ENCODE assay signal across 22 mouse cellular contexts in genomic region chr7:134022157-134022885, GRCm38 (mm10).
DNase-seq lines count a peak whose midpoint lies in the region; ATAC-seq and TF ChIP-seq lines count a peak whose summit lies in the region.
"Had no signal": no experiment of that assay in that cellular context is flagged by ENCODE, and none has a peak within 500 bp of the region (broad histone marks: within the 10 kb centered on the region; RNA-seq: fewer than 3 reads in every experiment).

No protein-coding gene starts in this region.

- H3K9ac ChIP-seq in liver, adult 2 months (ENCODE audit: low read depth, low read length): no peak overlapping the region; the same call in 1 of the 2 replicates
- no peak overlapping the region for H3K9ac ChIP-seq in liver, embryonic 12.5 days
- H3K9ac ChIP-seq in intestine, embryonic 16.5 days (ENCODE audit: low read depth, low read length): no peak overlapping the region
- no peak overlapping the region for H3K9ac ChIP-seq in hindbrain, embryonic 12.5 days
- H3K9ac ChIP-seq: forebrain, postnatal 0 days; limb, embryonic 13.5 days had no signal

- peaks cover 9% of the 10 kb centered on the region for H3K4me1 ChIP-seq in liver, adult 2 months (ENCODE audit: control insufficient read depth, insufficient read depth, low read length)
- H3K4me1 ChIP-seq in liver, embryonic 12.5 days: no peaks in the 10 kb centered on the region
- peaks cover 8% of the 10 kb centered on the region for H3K4me1 ChIP-seq in intestine, embryonic 16.5 days (ENCODE audit: control insufficient read depth, insufficient read depth, low read length)
- H3K4me1 ChIP-seq in hindbrain, embryonic 12.5 days: peaks cover 12% of the 10 kb centered on the region

- H3K36me3 ChIP-seq in liver, adult 2 months (ENCODE audit: control insufficient read depth, insufficient read depth, low read length): no peaks in the 10 kb centered on the region
- H3K36me3 ChIP-seq in liver, embryonic 12.5 days: no peaks in the 10 kb centered on the region
- no peaks in the 10 kb centered on the region for H3K36me3 ChIP-seq in intestine, embryonic 16.5 days (ENCODE audit: control insufficient read depth, insufficient read depth, low read length)
- H3K36me3 ChIP-seq in hindbrain, embryonic 12.5 days: no peaks in the 10 kb centered on the region
- H3K36me3 ChIP-seq: embryonic facial prominence, embryonic 10.5 days; G1E; limb, embryonic 13.5 days had no signal

- H3K27ac ChIP-seq in liver, adult 2 months (replicated peaks; ENCODE audit: insufficient read depth, low read depth, low read length): peak overlapping the region; percentile 71
- H3K27ac ChIP-seq in liver, embryonic 12.5 days: no peak overlapping the region
- peak overlapping the region; percentile 39; the same call in 1 of the 2 replicates for H3K27ac ChIP-seq in intestine, embryonic 16.5 days (ENCODE audit: low read length)
- no peak overlapping the region for H3K27ac ChIP-seq in hindbrain, embryonic 12.5 days
- H3K27ac ChIP-seq: embryonic facial prominence, embryonic 10.5 days; layer of hippocampus, adult 2 months; limb, embryonic 13.5 days had no signal

- no peaks in the 10 kb centered on the region; the same call in 1 of the 2 replicates for H3K79me2 ChIP-seq in liver, adult 2 months (ENCODE audit: control insufficient read depth, insufficient read depth, low read length)

- TF ChIP-seq CTCF in liver, adult 2 months (IDR thresholded peaks at IDR 0.05; ENCODE audit: low read depth, low read length): no peak

- WGBS in liver, adult 2 months: 31% methylated on average over 2 of the region's 2 CpGs
- WGBS in liver, embryonic 12.5 days (ENCODE audit: insufficient replicate concordance): 46% methylated on average over 2 of the region's 2 CpGs
- WGBS in intestine, embryonic 16.5 days: 48% methylated on average over 2 of the region's 2 CpGs
- WGBS in hindbrain, embryonic 12.5 days: 55% methylated on average over 2 of the region's 2 CpGs

- peak; percentile 99 for DNase-seq in liver, adult 2 months (ENCODE audit: extremely low read depth, low read depth, low spot score)
- DNase-seq in kidney, postnatal 25 days: peak; percentile 15 to 65
- peak; percentile 59 for DNase-seq in yolk sac, embryonic 10.5 days (ENCODE audit: low spot score)
- DNase-seq in gastrocnemius, postnatal 4 days (ENCODE audit: low spot score in 2 of 2): no peak
- no peak for DNase-seq in cerebellum, adult 8-10 months
- DNase-seq: adrenal gland, postnatal 25 days; B cell, adult 2 months; cerebellum, postnatal 14 days; forebrain, postnatal 0 days; gastrocnemius, postnatal 10 days; heart, postnatal 14 days; lung, postnatal 14 days; thymus, postnatal 4 days had no signal

- no peak overlapping the region for H3K4me2 ChIP-seq in liver, embryonic 12.5 days
- H3K4me2 ChIP-seq in intestine, embryonic 16.5 days (ENCODE audit: low read depth, low read length): no peak overlapping the region
- H3K4me2 ChIP-seq in hindbrain, embryonic 12.5 days (replicated peaks): no peak overlapping the region
- H3K4me2 ChIP-seq: limb, embryonic 13.5 days had no signal

- H3K9me3 ChIP-seq in liver, embryonic 12.5 days (replicated peaks): no peaks in the 10 kb centered on the region
- H3K9me3 ChIP-seq in intestine, embryonic 16.5 days (ENCODE audit: control insufficient read depth, low read length): no peaks in the 10 kb centered on the region
- H3K9me3 ChIP-seq in hindbrain, embryonic 12.5 days (replicated peaks): no peaks in the 10 kb centered on the region
- H3K9me3 ChIP-seq: embryonic facial prominence, embryonic 10.5 days; limb, embryonic 13.5 days had no signal

- TF ChIP-seq POLR2A in liver, adult 2 months (IDR thresholded peaks at IDR 0.05; ENCODE audit: extremely low read depth, insufficient read depth, low read length): no peak

- no peaks in the 10 kb centered on the region for H3K27me3 ChIP-seq in liver, adult 2 months (ENCODE audit: control insufficient read depth, insufficient read depth, low read length)
- no peaks in the 10 kb centered on the region for H3K27me3 ChIP-seq in liver, embryonic 12.5 days (replicated peaks)
- no peaks in the 10 kb centered on the region for H3K27me3 ChIP-seq in intestine, embryonic 16.5 days (replicated peaks; ENCODE audit: control insufficient read depth, insufficient read depth, low read length)
- H3K27me3 ChIP-seq in hindbrain, embryonic 12.5 days: no peaks in the 10 kb centered on the region
- H3K27me3 ChIP-seq: limb, embryonic 13.5 days had no signal

- ATAC-seq in liver, embryonic 12.5 days: no peak
- ATAC-seq in intestine, embryonic 16.5 days: peak; percentile 93
- ATAC-seq in hindbrain, embryonic 12.5 days (ENCODE audit: low FRiP score): no peak
- ATAC-seq: forebrain, postnatal 0 days; hindbrain, embryonic 16.5 days had no signal

- no peak overlapping the region for H3K4me3 ChIP-seq in liver, adult 2 months (ENCODE audit: insufficient read depth, low read depth, low read length)
- no peak overlapping the region for H3K4me3 ChIP-seq in liver, embryonic 12.5 days
- H3K4me3 ChIP-seq in intestine, embryonic 16.5 days (ENCODE audit: low read length): no peak overlapping the region
- no peak overlapping the region for H3K4me3 ChIP-seq in hindbrain, embryonic 12.5 days
- H3K4me3 ChIP-seq: embryonic facial prominence, embryonic 10.5 days; erythroblast, embryonic 14.5 days; layer of hippocampus, adult 2 months; limb, embryonic 13.5 days had no signal

Comparison
In these comparisons a context has a peak if more than half of its experiments do, and no peak if none do; other contexts are left out.
1. H3K27ac ChIP-seq: peak in liver, adult 2 months (single experiment) and intestine, embryonic 16.5 days (single experiment); none in liver, embryonic 12.5 days (single experiment) and hindbrain, embryonic 12.5 days (single experiment).
2. DNase-seq: peak in liver, adult 2 months (single experiment), kidney, postnatal 25 days (2 of 2) and yolk sac, embryonic 10.5 days (single experiment); none in gastrocnemius, postnatal 4 days (0 of 2) and cerebellum, adult 8-10 months (single experiment).